Mouse (Mus musculus): ENCODE measurements at regions not wholly inside any gene's neighbourhood (a gene's known extent, or its start where the extent isn't known, plus 50 kb on each side); places are given as distances from the start of the nearest gene placed in this dataset.

GRCm38 (mm10) chr5:119059223-119059622 is 498.7 kb downstream of the Med13l start:
- no peak for DNase-seq (ENCODE audit: low spot score)

GRCm38 (mm10) chr5:119060886-119061285 is 500.4 kb downstream of the Med13l start:
- peak; percentile 61 for DNase-seq (ENCODE audit: low spot score)

- DNase-seq (ENCODE audit: low spot score) = no peak
Measured at GRCm38 (mm10) chr5:119062478-119062877, 502.0 kb downstream of the Med13l start.

GRCm38 (mm10) chr5:119066666-119067065 is 506.2 kb downstream of the Med13l start:
- DNase-seq (ENCODE audit: low spot score) = no peak

- DNase-seq (ENCODE audit: low spot score) = no peak
Measured at GRCm38 (mm10) chr5:119069765-119070333, 509.4 kb downstream of the Med13l start.

GRCm38 (mm10) chr5:119072712-119073111 is 512.2 kb downstream of the Med13l start:
- DNase-seq (ENCODE audit: low spot score) = no peak

GRCm38 (mm10) chr5:119080747-119081146 is 520.3 kb downstream of the Med13l start:
- DNase-seq (ENCODE audit: low spot score) = no peak

- DNase-seq (ENCODE audit: low spot score) = no peak
Measured at GRCm38 (mm10) chr5:119082895-119083294, 522.4 kb downstream of the Med13l start.

- peak; percentile 53 for DNase-seq (ENCODE audit: low spot score)
Measured at GRCm38 (mm10) chr5:119097576-119098193, 537.2 kb downstream of the Med13l start.

GRCm38 (mm10) chr5:119099817-119100216 is 539.3 kb downstream of the Med13l start:
- no peak for DNase-seq (ENCODE audit: low spot score)

GRCm38 (mm10) chr5:119103503-119103902 is 543.0 kb downstream of the Med13l start:
- no peak for DNase-seq (ENCODE audit: low spot score)

GRCm38 (mm10) chr5:119107898-119108297 is 547.4 kb downstream of the Med13l start:
- no peak for DNase-seq (ENCODE audit: low spot score)

GRCm38 (mm10) chr5:119109501-119109900 is 549.0 kb downstream of the Med13l start:
- no peak for DNase-seq (ENCODE audit: low spot score)

- no peak for DNase-seq (ENCODE audit: low spot score)
Measured at GRCm38 (mm10) chr5:119114074-119114473, 553.6 kb downstream of the Med13l start.

GRCm38 (mm10) chr5:119125745-119126144 is 544.7 kb upstream of the Tbx3 start:
- no peak for DNase-seq (ENCODE audit: low spot score)

GRCm38 (mm10) chr5:119130176-119130575 is 540.3 kb upstream of the Tbx3 start:
- DNase-seq (ENCODE audit: low spot score) = no peak

GRCm38 (mm10) chr5:119131461-119131860 is 539.0 kb upstream of the Tbx3 start:
- no peak for DNase-seq (ENCODE audit: low spot score)

GRCm38 (mm10) chr5:119133378-119133777 is 537.1 kb upstream of the Tbx3 start:
- peak; percentile 51 for DNase-seq (ENCODE audit: low spot score)

- DNase-seq (ENCODE audit: low spot score) = no peak
Measured at GRCm38 (mm10) chr5:119136916-119137315, 533.6 kb upstream of the Tbx3 start.

GRCm38 (mm10) chr5:119137409-119137808 is 533.1 kb upstream of the Tbx3 start:
- no peak for DNase-seq (ENCODE audit: low spot score)

GRCm38 (mm10) chr5:119137821-119138221 is 532.6 kb upstream of the Tbx3 start:
- no peak for DNase-seq (ENCODE audit: low spot score)

GRCm38 (mm10) chr5:119138293-119138692 is 532.2 kb upstream of the Tbx3 start:
- no peak for DNase-seq (ENCODE audit: low spot score)

- DNase-seq (ENCODE audit: low spot score) = no peak
Measured at GRCm38 (mm10) chr5:119139336-119139735, 531.1 kb upstream of the Tbx3 start.

- DNase-seq (ENCODE audit: low spot score) = no peak
Measured at GRCm38 (mm10) chr5:119139816-119140215, 530.7 kb upstream of the Tbx3 start.

Data from embryo, embryonic 10 days (tissue).